Mouse (Mus musculus) liver, embryonic 11.5 days (tissue): ENCODE results near the gene Pptc7. TPM values are rescaled to one million over a fixed set of nuclear protein-coding genes. Genes with fewer than 3 reads are reported as not detected.
A peak's percentile ranks its signal among the peaks of the same experiment; 100 is the strongest.
"Not testable (repeated sequence)": the region's sequence is repeated elsewhere in the genome, so short reads cannot be mapped to it uniquely, and the experiment has no call there.

Source experiments
- ATAC-seq: fragments of 200-750 bp; cut with Nextera tagmentation; replicated peaks from 2 replicates; pipeline ENCODE4 v1.8.0; 2017; ENCODE audit warnings: moderate number of reproducible peaks, mild to moderate bottlenecking, moderate TSS enrichment, moderate library complexity; ENCODE audit not compliant: low FRiP score
- DNase-seq: peaks from one replicate; pipeline ENCODE4 v3.0.0-alpha.2; 2017; ENCODE audit warnings: low spot score
- H3K27ac ChIP-seq: fragments of 300-500 bp; sonication (generic); 2 replicates; pipeline ENCODE4 v1.5.1; 2014; ENCODE audit warnings: mild to moderate bottlenecking, low read depth, low read length, control low read depth
- H3K27me3 ChIP-seq: fragments of 300-500 bp; sonication (generic); replicated peaks from 2 replicates; pipeline ENCODE4 v1.6.1; 2014; ENCODE audit warnings: low read length, mixed read lengths; ENCODE audit not compliant: control insufficient read depth, insufficient read depth
- H3K36me3 ChIP-seq: fragments of 300-500 bp; sonication (generic); 2 replicates; pipeline ENCODE4 v1.6.1; 2014; ENCODE audit warnings: mild to moderate bottlenecking, low read length, moderate library complexity, mixed read lengths; ENCODE audit not compliant: control insufficient read depth, insufficient read depth
- H3K4me1 ChIP-seq: fragments of 300-500 bp; sonication (generic); replicated peaks from 2 replicates; pipeline ENCODE4 v1.6.1; 2014; ENCODE audit warnings: low read length, mixed read lengths; ENCODE audit not compliant: control insufficient read depth, insufficient read depth
- H3K4me2 ChIP-seq: fragments of 300-500 bp; sonication (generic); 2 replicates; pipeline ENCODE4 v1.6.1; 2014; ENCODE audit warnings: mild to moderate bottlenecking, control low read depth, moderate library complexity
- H3K4me3 ChIP-seq: fragments of 300-500 bp; sonication (generic); 2 replicates; pipeline ENCODE4 v1.5.1; 2014; ENCODE audit warnings: low read depth, low read length, control low read depth
- H3K9ac ChIP-seq: fragments of 300-500 bp; sonication (generic); 2 replicates; pipeline ENCODE4 v1.6.1; 2014; ENCODE audit warnings: low read depth, low read length, control low read depth
- H3K9me3 ChIP-seq: fragments of 300-500 bp; sonication (generic); 2 replicates; pipeline ENCODE4 v1.6.1; 2016; ENCODE audit warnings: low read length, inconsistent platforms, mixed read lengths; ENCODE audit not compliant: control insufficient read depth
- WGBS: fragments of 180-500 bp; shearing (Covaris S2); extraction: QIAGEN DNeasy Blood & Tissue Kit; methylation state at CpG from one replicate; pipeline ENCODE4 v1.1.7; 2014; 5-methylcytosine and 5-hydroxymethylcytosine counted together
- polyA plus RNA-seq: library from polyadenylated mRNA; unstranded; fragments of >200 nt; fragmentation: Nextera tagmentation; extraction: Ambion mirVana; gene quantifications from 2 replicates; pipeline ENCODE4 v1.2.1, GENCODE M21; 2014

Pptc7 gene
- polyA plus RNA-seq, 1 experiment from 2014 or later = 8.2 TPM

DNA sequence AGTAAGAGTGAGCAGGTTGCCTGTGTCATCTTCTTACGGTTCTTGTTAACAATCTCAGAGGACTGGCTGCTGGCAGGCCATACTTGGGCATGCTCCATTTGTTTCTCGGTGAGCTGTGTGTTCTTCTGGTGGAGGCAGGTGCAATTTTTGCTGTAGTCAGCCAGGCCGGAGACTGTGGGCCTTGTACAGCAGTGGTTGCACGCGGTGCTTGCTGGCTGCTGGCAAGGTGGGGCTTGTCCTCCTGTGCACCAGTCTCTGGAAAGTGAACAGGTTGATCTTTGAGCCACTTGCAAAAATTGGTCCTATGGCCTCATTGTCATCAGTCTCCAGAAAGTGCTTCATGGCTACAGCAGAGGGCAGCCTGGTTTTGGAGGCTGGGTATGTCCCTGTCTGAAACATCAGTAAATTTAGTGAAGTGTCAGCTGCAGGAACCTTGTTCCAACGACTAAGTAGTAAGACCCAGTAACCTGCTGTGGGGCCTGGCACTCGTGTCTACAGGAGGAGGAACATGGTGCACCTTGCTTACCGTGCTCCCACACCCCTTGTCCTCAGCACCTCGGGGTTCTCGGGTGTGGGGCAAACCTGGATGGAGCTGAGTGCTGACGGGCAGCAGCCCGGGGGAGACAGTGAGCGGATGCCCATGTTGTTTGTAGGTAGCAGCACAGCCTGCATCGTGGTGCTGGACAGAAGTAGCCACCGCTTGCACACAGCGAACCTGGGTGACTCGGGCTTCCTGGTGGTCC lies 28.9 kb downstream of the Pptc7 start:
- ATAC-seq (no peak), DNase-seq (no peak)
- no peak overlapping the region for H3K27ac ChIP-seq
- no peaks in the 10 kb centered on the region for H3K27me3 ChIP-seq
- no peak overlapping the region for H3K9ac ChIP-seq
- H3K4me2 ChIP-seq = no peak overlapping the region
- 90% methylated on average over 17 of the region's 17 CpGs for WGBS
- peaks cover 10% of the 10 kb centered on the region for H3K36me3 ChIP-seq
- no peaks in the 10 kb centered on the region for H3K9me3 ChIP-seq
- peaks cover 9% of the 10 kb centered on the region for H3K4me1 ChIP-seq
- no peak overlapping the region for H3K4me3 ChIP-seq

DNA sequence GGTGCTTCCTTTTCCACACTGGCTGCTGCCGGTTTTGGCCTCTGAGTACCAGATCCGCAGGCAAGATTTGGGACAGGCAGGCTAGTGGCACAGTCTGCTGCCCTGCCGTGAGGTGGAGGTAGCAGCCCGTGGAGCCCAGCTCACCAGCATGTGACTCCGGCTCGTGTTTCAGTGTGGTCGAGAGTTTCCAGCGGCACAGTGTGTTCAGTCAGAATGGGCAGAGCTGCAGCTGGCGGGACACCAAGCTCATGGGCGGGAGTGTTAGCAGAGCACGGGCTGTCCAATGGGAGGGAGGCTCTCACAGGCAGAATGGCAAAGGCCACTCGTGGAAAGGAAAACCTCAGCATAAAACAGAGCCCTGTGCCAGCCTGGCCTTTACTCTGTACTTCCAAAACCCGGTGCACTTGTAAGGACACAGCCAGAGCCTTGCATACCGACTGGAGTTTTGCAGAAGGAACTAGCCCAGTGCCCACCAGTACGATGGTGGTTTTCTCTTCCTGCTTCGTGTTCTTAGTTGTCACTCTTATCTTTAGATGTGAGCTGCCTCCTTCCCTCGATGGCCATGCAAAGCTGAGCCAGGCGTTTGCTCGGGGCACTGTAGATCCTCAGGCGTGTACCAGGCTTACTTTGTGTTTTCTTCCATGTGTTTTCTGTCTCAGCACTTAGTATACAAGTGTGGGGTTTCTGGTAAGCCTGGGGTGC lies 31.0 kb downstream of the Pptc7 start:
- DNase-seq (no peak), ATAC-seq (0 out of 2 replicates have a peak, but pooled peaks have one; percentile 26)
- peaks cover 12% of the 10 kb centered on the region for H3K4me1 ChIP-seq
- no peaks in the 10 kb centered on the region for H3K9me3 ChIP-seq
- peak overlapping the region; percentile 38; the same call in 1 of the 2 replicates for H3K27ac ChIP-seq
- 42% methylated on average over 20 of the region's 20 CpGs for WGBS
- no peaks in the 10 kb centered on the region for H3K27me3 ChIP-seq
- H3K4me3 ChIP-seq = no peak overlapping the region
- H3K36me3 ChIP-seq = peaks cover 14% of the 10 kb centered on the region
- peak overlapping the region; percentile 44; the same call in 1 of the 2 replicates for H3K4me2 ChIP-seq
- H3K9ac ChIP-seq = no peak overlapping the region; the same call in 1 of the 2 replicates

DNA sequence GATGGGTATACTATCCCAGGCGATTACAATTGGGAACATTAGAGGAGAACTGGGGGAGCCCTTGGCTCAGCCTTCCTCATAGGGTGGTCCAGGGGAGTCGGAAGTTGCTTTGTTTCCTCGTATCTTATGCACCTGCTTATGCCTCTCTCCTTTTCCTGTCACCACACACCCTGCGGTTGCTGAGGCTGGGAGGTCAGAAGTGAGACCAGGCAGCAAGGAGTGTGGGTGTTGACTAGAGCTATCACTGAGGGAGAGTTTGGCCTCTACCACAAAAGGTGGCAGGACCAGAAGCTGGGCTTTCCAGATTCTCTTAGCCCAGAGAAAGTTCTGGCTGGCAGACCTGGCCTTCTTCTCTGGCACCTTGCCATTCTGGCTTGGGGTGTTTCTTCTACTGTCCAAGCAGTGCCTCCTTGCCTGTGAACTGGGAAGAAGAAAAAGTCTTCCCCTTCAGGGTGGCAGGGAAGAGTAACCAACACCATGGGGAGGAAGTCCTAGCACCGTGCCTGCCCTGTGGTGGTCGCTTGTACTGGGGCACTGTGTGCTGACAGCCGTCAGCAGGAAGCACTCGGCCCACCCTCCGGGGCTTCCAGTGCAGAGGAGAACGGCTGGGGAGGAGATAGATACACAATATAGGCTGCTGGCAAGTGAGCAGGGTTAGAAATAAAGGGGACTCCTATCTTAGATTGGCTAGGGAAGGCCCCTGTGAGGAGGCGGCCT lies 33.3 kb downstream of the Pptc7 start:
- WGBS = 67% methylated on average over 11 of the region's 11 CpGs
- H3K9ac ChIP-seq = no peak overlapping the region

DNA sequence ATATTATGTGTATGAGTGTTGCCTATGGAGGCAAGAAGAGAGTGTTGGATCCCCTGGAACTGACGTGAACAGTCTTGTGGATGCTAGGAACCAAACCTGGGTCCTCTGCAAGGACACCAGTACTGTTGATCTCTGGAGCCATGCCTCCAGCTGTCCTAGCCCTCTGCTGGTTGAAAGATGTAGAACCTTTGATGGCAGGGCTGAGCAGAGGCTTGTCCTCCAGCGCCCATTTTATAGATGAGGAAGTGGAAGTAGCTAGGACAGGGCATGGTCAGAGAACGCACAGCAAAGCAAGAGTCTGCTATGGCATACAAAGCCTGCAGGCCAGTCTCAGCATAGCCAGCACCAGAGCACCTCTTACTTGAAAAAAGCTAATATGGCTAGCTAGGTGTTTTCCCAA lies 33.9 kb downstream of the Pptc7 start:
- H3K4me1 ChIP-seq = peaks cover 12% of the 10 kb centered on the region
- H3K4me3 ChIP-seq = no peak overlapping the region
- H3K36me3 ChIP-seq = peaks cover 12% of the 10 kb centered on the region
- no peaks in the 10 kb centered on the region for H3K27me3 ChIP-seq
- WGBS = 66% methylated on average over 3 of the region's 3 CpGs
- DNase-seq = no peak
- H3K9ac ChIP-seq = no peak overlapping the region
- H3K9me3 ChIP-seq = no peaks in the 10 kb centered on the region
- H3K4me2 ChIP-seq = no peak overlapping the region
- ATAC-seq = no peak
- H3K27ac ChIP-seq = no peak overlapping the region

More for the DNA sequence above, 33.3 kb downstream of the Pptc7 start:
- H3K27me3 ChIP-seq = no peaks in the 10 kb centered on the region
- H3K27ac ChIP-seq = no peak overlapping the region
- H3K9me3 ChIP-seq = no peaks in the 10 kb centered on the region
- ATAC-seq (no peak), DNase-seq (no peak)
- no peak overlapping the region for H3K4me2 ChIP-seq
- no peak overlapping the region for H3K4me3 ChIP-seq
- peaks cover 12% of the 10 kb centered on the region for H3K36me3 ChIP-seq
- H3K4me1 ChIP-seq = peaks cover 12% of the 10 kb centered on the region

DNA sequence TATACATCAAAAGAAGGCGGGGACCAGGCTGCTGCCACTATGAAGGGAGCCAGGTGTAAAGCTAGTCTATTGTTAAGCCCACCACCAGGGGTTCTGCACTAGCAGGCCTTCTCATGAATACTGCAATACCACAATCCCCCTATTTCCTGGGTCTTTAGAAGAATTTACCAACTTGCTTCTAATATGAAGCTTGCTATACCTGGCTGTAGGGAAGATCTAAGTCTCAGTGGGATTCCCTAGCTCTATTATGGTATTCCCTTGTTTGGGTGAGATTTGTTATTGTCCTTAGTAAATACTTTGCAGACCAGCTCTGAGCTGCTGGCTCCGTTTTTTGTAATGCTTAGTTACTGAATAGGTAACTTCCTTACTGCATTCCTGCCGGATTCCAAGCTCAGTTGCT lies 34.8 kb downstream of the Pptc7 start:
- not testable (repeated sequence) for DNase-seq, H3K27ac ChIP-seq, H3K27me3 ChIP-seq, H3K9me3 ChIP-seq, H3K9ac ChIP-seq, ATAC-seq, H3K36me3 ChIP-seq, H3K4me2 ChIP-seq, H3K4me3 ChIP-seq
- WGBS = 79% methylated on average over 3 of the region's 3 CpGs
- peaks cover 12% of the 10 kb centered on the region for H3K4me1 ChIP-seq

DNA sequence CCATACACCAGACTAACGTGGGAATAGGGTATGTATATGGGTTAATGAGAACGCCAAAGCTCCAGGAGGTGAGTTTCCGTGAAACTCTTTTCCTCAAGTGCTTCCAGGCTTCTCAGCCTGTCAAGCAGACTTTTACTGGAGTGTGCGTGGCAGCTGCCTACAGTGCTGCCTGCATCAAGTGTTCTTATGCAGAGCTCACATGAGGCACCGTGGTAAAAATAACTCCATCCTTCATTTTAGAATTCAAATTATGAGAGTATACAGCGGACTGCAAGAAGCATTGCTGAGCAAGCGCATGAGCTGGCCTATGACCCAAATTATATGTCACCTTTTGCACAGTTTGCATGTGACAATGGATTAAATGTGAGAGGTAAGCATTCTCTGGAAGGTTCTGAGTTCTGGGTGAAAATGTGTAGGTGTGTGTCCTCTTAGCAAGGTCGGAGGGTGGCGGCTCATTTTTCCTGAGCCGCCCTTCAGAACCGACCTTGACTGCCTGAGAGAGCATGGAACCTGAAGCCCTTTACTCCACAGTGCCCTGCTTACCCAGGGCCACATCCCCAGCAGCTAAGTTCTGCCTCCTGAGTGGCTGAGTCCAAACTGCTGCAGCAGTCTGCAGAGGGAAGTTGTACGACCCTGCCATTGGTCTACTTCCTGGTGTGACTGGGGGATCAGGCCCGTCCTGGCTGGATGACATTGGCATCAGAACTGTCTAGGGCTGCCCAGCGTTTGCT lies 35.5 kb downstream of the Pptc7 start:
- Histone ChIP-seq H3K4me1 (peaks cover 7% of the 10 kb centered on the region), H3K4me2 (no peak overlapping the region), H3K36me3 (peaks cover 9% of the 10 kb centered on the region), H3K9ac (no peak overlapping the region), H3K4me3 (no peak overlapping the region), H3K9me3 (no peaks in the 10 kb centered on the region), H3K27ac (no peak overlapping the region), H3K27me3 (no peaks in the 10 kb centered on the region)
- 83% methylated on average over 14 of the region's 14 CpGs for WGBS
- ATAC-seq = no peak
- DNase-seq = no peak

DNA sequence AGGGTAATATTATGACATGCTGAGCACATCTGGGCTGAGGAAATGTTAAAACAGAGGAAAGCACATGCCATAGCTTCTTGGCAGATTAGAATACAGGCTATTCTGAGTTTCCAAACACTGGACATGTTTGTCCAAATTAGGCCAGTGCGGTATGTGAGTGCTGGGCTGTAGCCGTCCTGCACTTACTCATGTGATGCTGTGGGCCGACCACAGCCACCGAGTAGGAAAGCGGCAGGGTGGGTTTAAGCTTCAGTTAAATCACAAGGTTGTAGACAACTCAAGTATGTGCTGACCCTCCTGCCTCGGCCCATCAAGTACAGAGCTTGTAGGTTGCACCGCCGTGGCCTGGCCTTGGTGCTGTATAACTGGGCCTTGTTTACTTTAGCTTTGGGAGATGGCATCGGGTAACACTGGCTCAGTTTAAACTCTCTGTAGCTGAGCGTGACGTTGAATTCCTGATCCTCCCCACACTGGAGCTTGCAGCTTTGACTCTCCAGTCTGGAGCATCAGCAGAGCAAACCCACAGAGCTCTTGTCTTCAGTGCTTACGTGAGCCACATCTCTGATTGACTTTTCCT lies 36.1 kb downstream of the Pptc7 start:
- Histone ChIP-seq H3K27ac (no peak overlapping the region), H3K9ac (no peak overlapping the region), H3K27me3 (no peaks in the 10 kb centered on the region), H3K9me3 (no peaks in the 10 kb centered on the region), H3K4me3 (no peak overlapping the region), H3K4me2 (no peak overlapping the region), H3K4me1 (peaks cover 7% of the 10 kb centered on the region), H3K36me3 (peaks cover 16% of the 10 kb centered on the region)
- no peak for ATAC-seq
- WGBS = 76% methylated on average over 12 of the region's 12 CpGs
- DNase-seq = no peak

DNA sequence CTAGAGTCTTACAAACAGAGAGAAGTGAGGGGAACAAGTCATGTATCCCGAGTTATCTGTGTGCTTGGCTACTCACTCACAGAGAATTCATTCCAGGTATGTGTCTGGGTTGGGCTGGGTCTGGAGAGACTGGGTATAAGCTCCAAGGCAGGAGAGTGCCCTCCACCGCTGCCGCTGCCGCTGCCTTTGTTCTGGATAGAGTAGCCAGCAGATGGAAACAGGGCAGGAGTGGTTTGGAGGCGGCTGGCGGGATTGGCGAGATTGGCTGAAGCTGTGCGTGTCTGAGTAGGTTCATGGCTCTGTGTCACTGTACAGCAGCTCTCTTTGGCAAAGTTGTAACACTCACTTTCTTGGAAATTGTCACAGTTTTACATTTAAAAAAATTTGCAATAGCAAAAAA lies 39.4 kb downstream of the Pptc7 start:
- ATAC-seq (no peak), DNase-seq (no peak)
- Histone ChIP-seq H3K4me2 (no peak overlapping the region), H3K27me3 (no peaks in the 10 kb centered on the region), H3K4me1 (0 out of 2 replicates have a peak, but pooled peaks cover 3% of the 10 kb centered on the region), H3K9me3 (no peaks in the 10 kb centered on the region), H3K4me3 (no peak overlapping the region), H3K36me3 (peaks cover 17% of the 10 kb centered on the region; the same call in 1 of the 2 replicates), H3K27ac (no peak overlapping the region), H3K9ac (no peak overlapping the region)
- WGBS = 91% methylated on average over 8 of the region's 8 CpGs
